Mouse (Mus musculus) liver, adult 2 months (tissue): Measurements from ENCODE around the gene L3mbtl4. TPM values are rescaled to one million over a fixed set of nuclear protein-coding genes. Genes with fewer than 3 reads are reported as not detected.

Experiments used
- DNase-seq: peaks from one replicate; pipeline ENCODE4 v3.0.0-alpha.2; 2011; ENCODE audit warnings: low read depth, low spot score; ENCODE audit errors: extremely low read depth
- H3K27ac ChIP-seq: fragments of 200-500 bp; replicated peaks from 2 replicates; pipeline ENCODE4 v1.5.1; 2012; ENCODE audit warnings: low read depth, mild to moderate bottlenecking, control low read depth, inconsistent platforms, low read length; ENCODE audit not compliant: insufficient read depth
- H3K27me3 ChIP-seq: fragments of 200-500 bp; 2 replicates; pipeline ENCODE4 v1.6.1; 2012; ENCODE audit warnings: mild to moderate bottlenecking, moderate library complexity, low read length, inconsistent platforms; ENCODE audit not compliant: control insufficient read depth, insufficient read depth
- H3K36me3 ChIP-seq: fragments of 200-500 bp; 2 replicates; pipeline ENCODE4 v1.6.1; 2012; ENCODE audit warnings: low read length, inconsistent platforms; ENCODE audit not compliant: control insufficient read depth, insufficient read depth
- H3K4me1 ChIP-seq: fragments of 200-500 bp; 2 replicates; pipeline ENCODE4 v1.6.1; 2011; ENCODE audit warnings: low read length; ENCODE audit not compliant: control insufficient read depth, insufficient read depth
- H3K4me3 ChIP-seq: fragments of 200-500 bp; 2 replicates; pipeline ENCODE4 v1.5.1; 2011; ENCODE audit warnings: low read depth, mild to moderate bottlenecking, control low read depth, low read length, moderate library complexity; ENCODE audit not compliant: insufficient read depth
- H3K79me2 ChIP-seq: fragments of 200-500 bp; 2 replicates; pipeline ENCODE4 v1.6.1; 2012; ENCODE audit warnings: inconsistent platforms, mild to moderate bottlenecking, low read length, moderate library complexity; ENCODE audit not compliant: control insufficient read depth, insufficient read depth
- H3K9ac ChIP-seq: fragments of 200-500 bp; 2 replicates; pipeline ENCODE4 v1.6.1; 2012; ENCODE audit warnings: low read depth, mild to moderate bottlenecking, control low read depth, inconsistent platforms, low read length
- CTCF ChIP-seq: fragments of 200-500 bp; IDR thresholded peaks from 2 replicates; pipeline ENCODE4 v1.5.1; 2011; ENCODE audit warnings: low read depth, low read length, control low read depth
- POLR2A ChIP-seq: fragments of 200-500 bp; IDR thresholded peaks from 2 replicates; pipeline ENCODE4 v1.6.1; 2011; ENCODE audit warnings: low read length, control low read depth; ENCODE audit not compliant: insufficient read depth; ENCODE audit errors: extremely low read depth
- WGBS: fragments of 180-500 bp; shearing (Covaris S2); methylation state at CpG from one replicate; pipeline ENCODE4 v1.1.7; 2018; 5-methylcytosine and 5-hydroxymethylcytosine counted together
- polyA plus RNA-seq: library from polyadenylated mRNA; depleted of rRNA; stranded (reverse); fragments of >200 nt; gene quantifications from 2 replicates; pipeline ENCODE4 v1.2.3, GENCODE M21; 2012
- total RNA-seq: library from RNA; depleted of rRNA; stranded (reverse); fragments of >200 nt; gene quantifications from 2 replicates; pipeline ENCODE4 v1.2.3, GENCODE M21; 2014

The L3mbtl4 gene
- total and polyA plus RNA-seq, 2 experiments = not detected

GRCm38 (mm10) chr17:68273954-68274353 lies 357 bp downstream of the L3mbtl4 start:
- H3K27ac ChIP-seq = no peak overlapping the region
- 13% methylated on average over 14 of the region's 14 CpGs for WGBS
- no peak overlapping the region for H3K9ac ChIP-seq
- TF ChIP-seq CTCF = no peak
- no peak for TF ChIP-seq POLR2A
- 0 out of 2 replicates have a peak, but pooled peaks cover 10% of the 10 kb centered on the region for H3K27me3 ChIP-seq
- no peaks in the 10 kb centered on the region for H3K36me3 ChIP-seq
- H3K4me3 ChIP-seq = peak overlapping the region; percentile 12; the same call in 1 of the 2 replicates
- DNase-seq = no peak
- no peaks in the 10 kb centered on the region for H3K4me1 ChIP-seq
- H3K79me2 ChIP-seq = no peaks in the 10 kb centered on the region

- Histone ChIP-seq H3K4me3 (no peak overlapping the region), H3K9ac (no peak overlapping the region), H3K27me3 (0 out of 2 replicates have a peak, but pooled peaks cover 10% of the 10 kb centered on the region), H3K36me3 (no peaks in the 10 kb centered on the region), H3K4me1 (no peaks in the 10 kb centered on the region), H3K27ac (no peak overlapping the region), H3K79me2 (no peaks in the 10 kb centered on the region)
- DNase-seq = no peak
- WGBS = 71% methylated on average over 2 of the region's 2 CpGs
- no peak for TF ChIP-seq POLR2A
- TF ChIP-seq CTCF = no peak
These were observed 1.5 kb downstream of the L3mbtl4 start for GRCm38 (mm10) chr17:68275138-68275537.

GRCm38 (mm10) chr17:68280915-68281314 lies 7.3 kb downstream of the L3mbtl4 start:
- no peaks in the 10 kb centered on the region for H3K36me3 ChIP-seq
- no peak for DNase-seq
- no peak overlapping the region for H3K9ac ChIP-seq
- 74% methylated on average over 2 of the region's 2 CpGs for WGBS
- no peaks in the 10 kb centered on the region for H3K79me2 ChIP-seq
- TF ChIP-seq CTCF (no peak), POLR2A (no peak)
- no peak overlapping the region for H3K27ac ChIP-seq
- no peaks in the 10 kb centered on the region for H3K27me3 ChIP-seq
- peaks cover 3% of the 10 kb centered on the region for H3K4me1 ChIP-seq
- no peak overlapping the region for H3K4me3 ChIP-seq

GRCm38 (mm10) chr17:68285119-68285782 lies 11.7 kb downstream of the L3mbtl4 start:
- H3K4me1 ChIP-seq = peaks cover 11% of the 10 kb centered on the region
- 48% methylated on average over 8 of the region's 8 CpGs for WGBS
- TF ChIP-seq POLR2A (no peak), CTCF (peak; percentile 39; the same call in 1 of the 2 replicates)
- H3K4me3 ChIP-seq = no peak overlapping the region
- no peaks in the 10 kb centered on the region for H3K27me3 ChIP-seq
- DNase-seq = peak; percentile 50
- no peak overlapping the region for H3K9ac ChIP-seq
- no peaks in the 10 kb centered on the region for H3K36me3 ChIP-seq
- no peak overlapping the region for H3K27ac ChIP-seq
- H3K79me2 ChIP-seq = no peaks in the 10 kb centered on the region

GRCm38 (mm10) chr17:68288094-68288493 lies 14.5 kb downstream of the L3mbtl4 start:
- WGBS = 19% methylated on average over 4 of the region's 4 CpGs
- H3K27ac ChIP-seq = peak overlapping the region; percentile 74
- no peak overlapping the region for H3K9ac ChIP-seq
- H3K27me3 ChIP-seq = no peaks in the 10 kb centered on the region
- H3K79me2 ChIP-seq = no peaks in the 10 kb centered on the region
- no peak for TF ChIP-seq CTCF
- no peak for TF ChIP-seq POLR2A
- DNase-seq = peak; percentile 72
- no peak overlapping the region for H3K4me3 ChIP-seq
- no peaks in the 10 kb centered on the region for H3K36me3 ChIP-seq
- H3K4me1 ChIP-seq = peaks cover 11% of the 10 kb centered on the region

GRCm38 (mm10) chr17:68288699-68289098 lies 15.1 kb downstream of the L3mbtl4 start:
- Histone ChIP-seq H3K4me1 (peaks cover 11% of the 10 kb centered on the region), H3K36me3 (no peaks in the 10 kb centered on the region), H3K27ac (peak overlapping the region; percentile 76), H3K4me3 (no peak overlapping the region), H3K9ac (no peak overlapping the region), H3K27me3 (no peaks in the 10 kb centered on the region), H3K79me2 (no peaks in the 10 kb centered on the region)
- 20% methylated on average over 8 of the region's 8 CpGs for WGBS
- peak; percentile 90 for DNase-seq
- TF ChIP-seq CTCF (no peak), POLR2A (no peak)
